Mouse (Mus musculus) myocyte (in vitro differentiated cells): Measurements from ENCODE around the gene Lrrc49. TPM values are rescaled to one million over a fixed set of nuclear protein-coding genes. Genes with fewer than 3 reads are reported as not detected.

Experiments
- H3K27me3 ChIP-seq: one replicate; pipeline ENCODE4 v1.6.1; 2011; ENCODE audit not compliant: control insufficient read depth, insufficient read depth, insufficient read length
- H3K36me3 ChIP-seq: one replicate; pipeline ENCODE4 v1.6.1; 2011; ENCODE audit not compliant: control insufficient read depth, insufficient read depth
- H3K4me2 ChIP-seq: one replicate; pipeline ENCODE4 v1.6.1; 2011; ENCODE audit warnings: low read depth, control low read depth
- H3K4me3 ChIP-seq: one replicate; pipeline ENCODE4 v1.5.1; 2011; ENCODE audit warnings: mild to moderate bottlenecking, control low read depth, moderate library complexity
- H3K79me2 ChIP-seq: one replicate; pipeline ENCODE4 v1.6.1; 2011; ENCODE audit not compliant: control insufficient read depth, insufficient read depth
- H3ac ChIP-seq: one replicate; pipeline ENCODE4 v1.6.1; 2011; ENCODE audit not compliant: control insufficient read depth, insufficient read length
- CEBPB ChIP-seq: IDR thresholded peaks from 2 replicates; pipeline ENCODE4 v1.6.1; 2011; ENCODE audit warnings: mild to moderate bottlenecking, moderate library complexity; ENCODE audit not compliant: poor library complexity, insufficient read depth, severe bottlenecking
- E2F4 ChIP-seq: IDR thresholded peaks from one replicate; pipeline ENCODE4 v1.6.1; 2011; ENCODE audit warnings: mild to moderate bottlenecking, control low read depth, moderate library complexity; ENCODE audit not compliant: insufficient read depth
- MAX ChIP-seq: IDR thresholded peaks from one replicate; pipeline ENCODE4 v1.6.1; 2011; ENCODE audit warnings: low read depth, mild to moderate bottlenecking, control low read depth
- MYOD1 ChIP-seq, 3 experiments: IDR thresholded peaks; one replicate each; pipeline ENCODE4 v1.6.1; 2011; ENCODE audit warnings: control low read depth in 2 of 3, low read depth in 2 of 3, mild to moderate bottlenecking in 2 of 3, moderate library complexity in 1 of 3; ENCODE audit not compliant: insufficient read length in 2 of 3, control insufficient read depth in 1 of 3
- MYOG ChIP-seq, 3 experiments: IDR thresholded peaks; one replicate each; pipeline ENCODE4 v1.6.1; 2011; ENCODE audit warnings: control low read depth in 2 of 3, low read depth in 2 of 3, mild to moderate bottlenecking in 2 of 3; ENCODE audit not compliant: insufficient read length in 2 of 3, control insufficient read depth in 1 of 3, insufficient read depth in 1 of 3
- POLR2A ChIP-seq: IDR thresholded peaks from one replicate; pipeline ENCODE4 v1.6.1; 2011; ENCODE audit warnings: low read depth, mild to moderate bottlenecking, control low read depth, moderate library complexity; ENCODE audit not compliant: insufficient read length
- POLR2AphosphoS2 ChIP-seq: IDR thresholded peaks from one replicate; pipeline ENCODE4 v1.6.1; 2011; ENCODE audit warnings: low read depth, control low read depth; ENCODE audit not compliant: insufficient read length
- REST ChIP-seq: IDR thresholded peaks from one replicate; pipeline ENCODE4 v1.6.1; 2011; ENCODE audit warnings: mild to moderate bottlenecking, control low read depth, moderate library complexity; ENCODE audit not compliant: insufficient read depth, insufficient read length
- SRF ChIP-seq: IDR thresholded peaks from one replicate; pipeline ENCODE4 v1.6.1; 2011; ENCODE audit warnings: low read depth; ENCODE audit not compliant: control insufficient read depth, insufficient read length
- TCF12 ChIP-seq: IDR thresholded peaks from one replicate; pipeline ENCODE4 v1.6.1; 2011; ENCODE audit warnings: mild to moderate bottlenecking, control low read depth; ENCODE audit not compliant: poor library complexity, insufficient read depth, severe bottlenecking
- TCF3 ChIP-seq: IDR thresholded peaks from one replicate; pipeline ENCODE4 v1.6.1; 2011; ENCODE audit warnings: low read depth, control low read depth; ENCODE audit not compliant: insufficient read length
- USF1 ChIP-seq: IDR thresholded peaks from one replicate; pipeline ENCODE4 v1.6.1; 2011; ENCODE audit warnings: low read depth, mild to moderate bottlenecking, control low read depth, moderate library complexity
- polyA plus RNA-seq: library from polyadenylated mRNA; unstranded; fragments of >200 nt; fragmentation: generic; extraction: Trizol; gene quantifications from one replicate; pipeline ENCODE4 v1.2.1, GENCODE M21; 2012; ENCODE audit warnings: missing spikeins

Lrrc49 gene
- polyA plus RNA-seq, 1 experiment: 5.8 TPM

DNA sequence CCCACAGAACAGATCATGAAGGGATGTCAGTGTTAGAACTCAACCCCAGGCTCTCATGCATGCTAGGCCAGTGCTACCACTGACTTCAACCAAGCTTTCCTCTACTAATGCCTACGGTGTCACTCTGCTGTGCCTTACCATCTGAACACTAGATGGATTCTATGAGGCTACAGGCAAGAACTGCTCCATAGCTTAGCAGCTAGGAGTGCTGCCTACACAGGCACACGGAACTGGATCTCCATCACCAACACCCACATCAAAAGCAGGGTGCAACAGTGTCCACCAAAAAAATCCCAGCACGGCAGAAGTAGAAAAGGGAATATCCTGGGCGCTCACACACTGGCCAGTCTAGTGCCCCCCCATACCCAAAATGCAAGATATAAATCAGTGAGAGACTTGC lies 11.5 kb downstream of the Lrrc49 start:
- Histone ChIP-seq H3K27me3 (no peaks in the 10 kb centered on the region), H3K4me2 (no peak overlapping the region), H3K79me2 (no peaks in the 10 kb centered on the region), H3ac (no peak overlapping the region), H3K4me3 (no peak overlapping the region), H3K36me3 (peaks cover 8% of the 10 kb centered on the region)
- TF ChIP-seq POLR2AphosphoS2: no peak
- TF ChIP-seq TCF3: no peak
- TF ChIP-seq E2F4: no peak
- TF ChIP-seq SRF: no peak
- TF ChIP-seq MAX: no peak
- TF ChIP-seq CEBPB: no peak
- no peak for TF ChIP-seq USF1
- TF ChIP-seq TCF12: no peak

DNA sequence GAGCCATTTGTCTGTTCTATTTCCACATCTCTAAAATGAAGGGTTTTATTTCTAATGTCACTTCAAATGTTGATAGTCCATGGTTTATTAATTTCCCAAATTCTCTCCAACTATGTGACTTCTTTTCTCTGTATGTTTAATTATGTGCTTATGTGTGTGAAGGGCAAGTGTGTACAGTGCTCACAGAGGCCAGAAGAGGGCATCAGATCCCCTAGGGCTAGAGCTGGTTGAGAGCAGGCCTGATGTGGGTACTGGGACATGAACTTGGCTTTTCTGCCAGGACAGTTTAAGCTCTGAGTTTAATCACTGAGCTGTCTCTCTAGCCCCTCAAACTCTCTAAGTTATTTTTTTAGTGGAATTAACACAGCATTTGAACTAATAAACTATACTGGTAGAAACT lies 13.2 kb downstream of the Lrrc49 start:
- H3K27me3 ChIP-seq: no peaks in the 10 kb centered on the region
- no peak overlapping the region for H3K4me3 ChIP-seq
- H3K4me2 ChIP-seq: no peak overlapping the region
- H3ac ChIP-seq: no peak overlapping the region
- H3K36me3 ChIP-seq: peaks cover 8% of the 10 kb centered on the region
- TF ChIP-seq MAX (no peak), USF1 (no peak), MYOD1 (IDR thresholded peaks at IDR 0.05; ENCODE audit: control insufficient read depth in 1 of 3, insufficient read length in 2 of 3, low read depth in 2 of 3) (no peak), POLR2AphosphoS2 (no peak), TCF3 (no peak), TCF12 (no peak), SRF (no peak), CEBPB (no peak)
- no peaks in the 10 kb centered on the region for H3K79me2 ChIP-seq

DNA sequence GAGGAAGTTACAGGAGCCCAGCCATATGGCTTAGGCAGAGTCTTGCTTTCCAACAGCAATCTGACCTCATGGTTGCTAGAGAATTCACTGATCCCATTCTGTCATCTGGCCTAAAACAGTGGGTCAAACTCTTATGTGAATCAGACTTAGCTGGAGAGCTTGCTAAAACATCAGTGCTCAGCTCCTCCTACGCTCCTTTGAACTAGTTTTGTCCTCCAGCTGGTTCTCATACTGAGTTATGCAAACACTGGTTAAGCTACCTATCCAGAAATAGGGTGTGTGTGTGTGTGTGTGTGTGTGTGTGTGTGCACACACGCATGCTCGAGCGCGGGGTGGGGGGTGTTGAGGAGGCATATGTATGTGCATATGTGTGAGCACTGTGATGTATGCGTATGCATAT lies 15.4 kb downstream of the Lrrc49 start:
- Histone ChIP-seq H3K36me3 (peaks cover 8% of the 10 kb centered on the region), H3K4me3 (no peak overlapping the region), H3K79me2 (no peaks in the 10 kb centered on the region), H3K27me3 (no peaks in the 10 kb centered on the region), H3K4me2 (no peak overlapping the region), H3ac (no peak overlapping the region)
- TF ChIP-seq USF1 (no peak), TCF3 (no peak), SRF (no peak), E2F4 (no peak), MAX (no peak), POLR2A (no peak), MYOG (IDR thresholded peaks at IDR 0.05; ENCODE audit: control insufficient read depth in 1 of 3, insufficient read depth in 1 of 3, insufficient read length in 2 of 3, low read depth in 2 of 3) (no peak), TCF12 (no peak), CEBPB (no peak)

DNA sequence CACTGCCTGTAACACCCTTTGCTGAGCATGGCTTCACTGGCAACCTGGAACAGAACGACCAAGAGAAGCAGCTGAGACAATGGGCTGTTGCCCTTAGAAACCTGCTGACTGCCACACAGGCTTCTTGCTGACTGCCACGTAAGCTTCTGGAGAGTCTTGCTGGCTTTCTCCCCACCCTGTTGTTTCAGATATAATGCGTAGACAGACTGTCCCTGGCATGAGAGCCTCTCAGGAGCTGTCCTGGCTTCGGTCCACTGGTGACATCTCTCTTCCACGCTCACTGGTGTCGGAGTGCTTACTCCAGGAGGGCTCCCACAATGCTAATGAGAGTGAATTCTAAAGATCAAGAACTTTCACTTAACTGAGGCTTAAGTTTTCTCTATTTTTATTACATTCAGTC lies 19.1 kb downstream of the Lrrc49 start:
- TF ChIP-seq E2F4 (no peak), TCF3 (no peak), TCF12 (no peak), POLR2A (no peak), POLR2AphosphoS2 (no peak)
- Histone ChIP-seq H3ac (no peak overlapping the region), H3K36me3 (peaks cover 7% of the 10 kb centered on the region), H3K4me3 (no peak overlapping the region), H3K4me2 (no peak overlapping the region), H3K79me2 (no peaks in the 10 kb centered on the region), H3K27me3 (no peaks in the 10 kb centered on the region)

DNA sequence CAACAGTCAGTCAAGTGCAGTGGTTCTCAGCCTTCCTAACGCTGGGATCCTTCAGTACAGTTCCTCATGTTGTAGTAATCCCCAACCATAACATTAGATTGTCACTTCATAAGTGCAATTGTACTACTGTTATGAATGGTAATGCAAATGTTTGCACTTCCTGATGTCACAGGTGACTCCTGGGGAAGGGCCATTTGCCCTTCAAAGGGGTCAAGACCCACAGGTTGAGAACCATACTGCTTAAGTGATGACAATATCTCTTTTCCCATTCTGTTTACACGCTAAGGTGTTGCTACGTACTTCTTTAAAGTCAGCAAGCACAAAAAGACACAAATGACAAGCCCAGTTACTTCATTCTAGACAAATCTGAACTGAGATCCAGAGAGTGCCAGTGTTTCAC lies 22.4 kb downstream of the Lrrc49 start:
- H3K4me2 ChIP-seq: no peak overlapping the region
- no peak overlapping the region for H3ac ChIP-seq
- H3K79me2 ChIP-seq: no peaks in the 10 kb centered on the region
- TF ChIP-seq REST (no peak), MAX (no peak), TCF3 (no peak), MYOG (IDR thresholded peaks at IDR 0.05; ENCODE audit: control insufficient read depth in 1 of 3, insufficient read depth in 1 of 3, insufficient read length in 2 of 3, low read depth in 2 of 3) (no peak), TCF12 (no peak)
- peaks cover 7% of the 10 kb centered on the region for H3K36me3 ChIP-seq
- H3K27me3 ChIP-seq: no peaks in the 10 kb centered on the region
- H3K4me3 ChIP-seq: no peak overlapping the region

DNA sequence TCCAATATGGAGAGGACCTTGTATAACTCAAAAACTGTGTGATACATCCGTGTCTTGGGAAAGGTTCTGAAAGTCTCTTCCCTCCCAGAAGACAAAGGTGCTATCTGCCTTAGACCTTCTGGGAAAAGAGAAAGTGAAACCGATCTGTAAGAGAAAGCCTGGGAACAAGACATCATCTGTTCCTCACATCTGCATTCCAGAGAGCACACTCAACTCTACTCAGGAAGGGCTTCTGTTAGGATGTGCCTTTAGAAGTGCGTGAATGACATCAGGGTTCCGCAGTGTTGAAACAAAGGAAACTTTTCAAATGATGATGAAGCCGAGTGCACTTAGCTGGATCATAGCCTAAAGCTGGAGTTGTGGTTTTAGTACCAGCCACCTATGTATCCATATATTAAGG lies 23.1 kb downstream of the Lrrc49 start:
- no peak overlapping the region for H3K4me3 ChIP-seq
- no peak overlapping the region for H3K4me2 ChIP-seq
- no peaks in the 10 kb centered on the region for H3K79me2 ChIP-seq
- no peak overlapping the region for H3ac ChIP-seq
- peaks cover 7% of the 10 kb centered on the region for H3K36me3 ChIP-seq
- H3K27me3 ChIP-seq: no peaks in the 10 kb centered on the region
- TF ChIP-seq REST (no peak), USF1 (no peak), POLR2AphosphoS2 (no peak), TCF3 (no peak), TCF12 (no peak), MAX (no peak), SRF (no peak), MYOG (IDR thresholded peaks at IDR 0.05; ENCODE audit: control insufficient read depth in 1 of 3, insufficient read depth in 1 of 3, insufficient read length in 2 of 3, low read depth in 2 of 3) (no peak), MYOD1 (IDR thresholded peaks at IDR 0.05; ENCODE audit: control insufficient read depth in 1 of 3, insufficient read length in 2 of 3, low read depth in 2 of 3) (no peak), POLR2A (no peak), CEBPB (no peak), E2F4 (no peak)
